Mouse (Mus musculus) CD4-positive naive resting alpha-beta T cell, adult 76 days (primary cell): ENCODE results near the gene Dexi. TPM values are rescaled to one million over a fixed set of nuclear protein-coding genes. Genes with fewer than 3 reads are reported as not detected.

Source experiments
- total RNA-seq: library from RNA; stranded (reverse); gene quantifications from one replicate; pipeline ENCODE4 v1.2.4, GENCODE M21; 2023

Dexi gene
- 16.1 TPM for total RNA-seq

GRCm38 (mm10) chr16:10542698-10543365 is at the start of gene Dexi:
Dexi (minus strand) TSS chr16:10543054.

DNA sequence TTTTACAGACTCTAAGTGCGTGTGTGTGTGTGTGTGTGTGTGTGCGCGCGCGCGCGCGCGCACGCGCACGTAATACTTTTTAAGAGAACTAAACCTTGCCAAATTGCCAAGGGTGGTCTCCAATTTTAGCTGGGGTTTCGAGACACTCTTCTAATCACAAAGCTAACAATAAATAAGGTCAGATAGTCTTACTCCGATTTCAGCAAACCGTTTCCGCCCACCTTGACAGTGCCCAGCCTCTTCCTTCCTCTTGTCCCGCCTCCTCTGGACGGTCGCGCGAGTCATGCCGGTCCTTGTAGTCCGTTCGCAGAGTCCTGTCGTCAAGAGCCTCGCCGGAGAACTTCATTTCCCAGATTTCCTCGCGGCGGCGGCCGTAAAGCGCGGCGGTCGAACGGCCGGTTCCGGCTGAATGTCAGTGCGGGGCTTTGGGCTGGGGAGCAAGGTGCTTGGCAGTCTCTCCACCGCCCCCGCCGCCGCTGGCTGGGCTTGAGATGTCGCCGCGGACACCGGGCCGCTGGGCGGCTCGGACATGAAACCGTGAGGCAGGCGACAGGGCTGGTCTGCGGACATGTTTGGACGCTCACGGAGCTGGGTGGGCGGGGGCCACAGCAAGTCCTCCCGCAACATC is 2.3 kb upstream of the Dexi start, which contains the start of gene Clec16a:
Gene Clec16a, plus strand, starts transcription at position 345 of the 628 bp plus-strand sequence.

DNA sequence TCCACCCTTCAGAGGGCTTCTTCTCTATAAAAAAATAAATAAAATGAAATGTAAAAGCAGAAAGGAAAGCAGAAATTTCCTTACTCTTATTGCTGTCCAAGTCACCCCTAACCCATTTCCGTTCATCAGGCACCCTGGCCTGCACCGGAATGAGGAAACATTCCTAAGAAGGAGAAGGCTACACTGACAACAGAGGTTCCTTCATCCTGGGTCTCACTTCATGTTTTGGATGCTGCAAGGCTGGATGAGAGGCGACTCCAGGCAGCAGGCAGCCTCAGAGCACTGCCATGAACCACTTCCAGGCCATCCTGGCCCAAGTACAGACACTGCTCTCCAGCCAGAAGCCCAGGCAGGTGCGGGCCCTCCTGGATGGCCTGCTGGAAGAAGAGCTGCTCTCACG is 63.0 kb downstream of the Dexi start, which contains the start of gene Ciita:
Gene Ciita, plus strand, starts transcription at position 203 of the 400 bp plus-strand sequence.

Other genes starting within 250 kb of the Dexi start
- not detected for gene Emp2, start 229.1 kb downstream of the Dexi start, total RNA-seq
- 0.59 TPM for gene Tekt5, start 147.6 kb downstream of the Dexi start, total RNA-seq
- gene Nubp1, start 131.1 kb downstream of the Dexi start, total RNA-seq: 40.2 TPM
- gene Tvp23a, start 95.7 kb downstream of the Dexi start, total RNA-seq: 0.18 TPM
- 20.8 TPM for gene Ciita, start 63.0 kb downstream of the Dexi start, total RNA-seq
- gene Clec16a, start 2.3 kb upstream of the Dexi start, total RNA-seq: 35.9 TPM
- gene Socs1, start 242.5 kb upstream of the Dexi start, total RNA-seq: 18.6 TPM
- not detected for gene Tnp2, start 245.6 kb upstream of the Dexi start, total RNA-seq
- not detected for gene Prm3, start 247.9 kb upstream of the Dexi start, total RNA-seq